Mouse (Mus musculus): ENCODE measurements around the gene Clic4.

The Clic4 gene

GRCm38 (mm10) chr4:135181819-135182218 lies 90.8 kb downstream of the Clic4 start:
- DNase-seq: no peak

GRCm38 (mm10) chr4:135179077-135179481 lies 93.5 kb downstream of the Clic4 start:
- DNase-seq: no peak

- no peak for DNase-seq
Measured at GRCm38 (mm10) chr4:135177568-135177967, 95.0 kb downstream of the Clic4 start.

- DNase-seq: no peak
Measured at GRCm38 (mm10) chr4:135175406-135176120, 97.1 kb downstream of the Clic4 start.

- no peak for DNase-seq
Measured at GRCm38 (mm10) chr4:135171304-135171875, 101.2 kb downstream of the Clic4 start.

GRCm38 (mm10) chr4:135169501-135169900 lies 103.1 kb downstream of the Clic4 start:
- DNase-seq: no peak

GRCm38 (mm10) chr4:135169096-135169495 lies 103.5 kb downstream of the Clic4 start:
- DNase-seq: no peak

- no peak for DNase-seq
Measured at GRCm38 (mm10) chr4:135167816-135168527, 104.6 kb downstream of the Clic4 start.

- no peak for DNase-seq
Measured at GRCm38 (mm10) chr4:135166413-135167225, 106.0 kb downstream of the Clic4 start.

- no peak for DNase-seq
Measured at GRCm38 (mm10) chr4:135165761-135166160, 106.9 kb downstream of the Clic4 start.
